Mouse (Mus musculus): ENCODE data around the gene 4930583I09Rik. TPM values are rescaled to one million over a fixed set of nuclear protein-coding genes. Genes with fewer than 3 reads are reported as not detected.

The 4930583I09Rik gene
- polyA plus RNA-seq, 1 experiment from 2014 or later: not detected

DNA sequence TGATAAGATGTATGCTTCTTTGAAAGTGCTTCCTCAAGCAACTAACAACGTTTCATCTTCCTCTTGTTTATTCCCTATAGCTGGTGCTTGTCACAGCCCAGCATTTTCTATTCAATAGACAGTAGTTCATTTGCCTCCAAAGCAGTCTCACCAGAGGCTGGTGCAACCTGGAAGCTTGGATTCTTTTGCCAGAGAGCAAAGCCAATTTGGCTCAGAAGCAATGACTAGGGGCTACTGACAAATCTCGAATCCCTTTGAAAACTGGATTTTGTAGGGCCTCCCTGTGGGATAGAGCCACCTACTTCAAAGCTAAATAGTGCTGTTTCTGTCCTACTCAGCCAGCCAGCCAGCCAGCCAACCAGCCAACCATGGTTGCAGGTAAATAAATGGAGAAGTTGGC lies 20.1 kb downstream of the 4930583I09Rik start:
- H3K27me3 ChIP-seq (ENCODE audit: control insufficient read depth, insufficient read depth, low read length): no peaks in the 10 kb centered on the region
- ATAC-seq (ENCODE audit: insufficient number of reproducible peaks, low FRiP score, low TSS enrichment, low read depth): no peak
- no peaks in the 10 kb centered on the region for H3K4me1 ChIP-seq (ENCODE audit: control insufficient read depth, insufficient read depth, low read length)
- no peak overlapping the region for H3K27ac ChIP-seq (replicated peaks; ENCODE audit: low read depth, low read length)
- no peaks in the 10 kb centered on the region for H3K9me3 ChIP-seq (ENCODE audit: control insufficient read depth, low read length)
- no peak for DNase-seq (ENCODE audit: low spot score)
- 75% methylated on average over 2 of the region's 2 CpGs for WGBS
- H3K4me3 ChIP-seq (ENCODE audit: low read depth, low read length): no peak overlapping the region
- no peak overlapping the region for H3K4me2 ChIP-seq (ENCODE audit: low read depth, severe bottlenecking)
- H3K36me3 ChIP-seq (ENCODE audit: control insufficient read depth, insufficient read depth, low read length): no peaks in the 10 kb centered on the region
- H3K9ac ChIP-seq (ENCODE audit: low read length): no peak overlapping the region

DNA sequence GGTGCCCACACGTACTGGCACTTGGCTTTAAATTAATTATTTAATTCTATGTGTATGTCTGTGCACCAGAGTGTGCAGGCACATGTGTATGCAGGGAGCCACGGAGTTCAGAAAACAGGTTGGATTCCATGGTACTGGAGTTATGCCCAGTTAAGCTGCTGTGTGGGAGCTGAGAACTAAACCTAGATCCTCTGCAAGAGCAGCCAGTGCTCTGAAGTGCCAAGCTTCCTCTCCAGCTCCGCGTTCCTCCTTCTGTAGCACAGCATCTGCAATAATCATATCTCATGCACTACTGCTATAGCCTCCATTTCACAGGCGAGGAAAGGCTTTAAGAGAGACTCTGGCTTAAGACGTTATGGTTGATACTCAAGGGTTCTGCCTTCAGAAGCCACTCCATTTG lies 22.3 kb downstream of the 4930583I09Rik start:
- Histone ChIP-seq H3K27ac (replicated peaks; ENCODE audit: low read depth, low read length) (no peak overlapping the region), H3K9ac (ENCODE audit: low read length) (no peak overlapping the region), H3K27me3 (ENCODE audit: control insufficient read depth, insufficient read depth, low read length) (no peaks in the 10 kb centered on the region), H3K4me3 (ENCODE audit: low read depth, low read length) (no peak overlapping the region), H3K9me3 (ENCODE audit: control insufficient read depth, low read length) (no peaks in the 10 kb centered on the region), H3K4me1 (ENCODE audit: control insufficient read depth, insufficient read depth, low read length) (no peaks in the 10 kb centered on the region), H3K36me3 (ENCODE audit: control insufficient read depth, insufficient read depth, low read length) (no peaks in the 10 kb centered on the region), H3K4me2 (ENCODE audit: low read depth, severe bottlenecking) (no peak overlapping the region)
- ATAC-seq (ENCODE audit: insufficient number of reproducible peaks, low FRiP score, low TSS enrichment, low read depth): no peak
- WGBS: 93% methylated on average over 6 of the region's 6 CpGs
- no peak for DNase-seq (ENCODE audit: low spot score)

DNA sequence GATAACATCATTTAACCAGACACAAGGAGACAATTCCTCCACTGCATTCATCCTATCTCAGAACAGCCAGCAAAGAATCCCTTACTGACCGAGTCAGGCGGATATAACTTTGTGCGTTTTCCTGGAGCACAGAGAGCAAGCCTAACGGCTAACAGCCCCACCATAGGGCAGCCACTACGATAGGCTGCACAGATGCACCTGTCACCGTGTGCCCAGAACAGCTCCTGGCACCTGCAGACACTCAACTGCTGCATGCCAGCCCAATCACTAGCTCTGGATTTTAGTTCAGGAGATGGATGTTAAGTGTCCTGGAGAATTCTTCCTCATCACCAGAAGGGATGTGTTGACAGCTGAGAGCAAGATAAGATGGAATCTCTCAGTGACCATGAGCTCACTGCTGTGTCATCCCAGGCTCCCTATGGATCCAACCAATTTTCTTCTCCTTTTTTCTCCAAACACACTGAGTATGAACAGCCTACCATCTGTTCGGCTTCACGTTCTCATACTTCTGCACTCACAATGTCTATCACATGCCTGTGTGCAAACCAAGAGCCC lies 29.8 kb downstream of the 4930583I09Rik start:
- Histone ChIP-seq H3K4me3 (ENCODE audit: low read depth, low read length) (no peak overlapping the region), H3K9ac (ENCODE audit: low read length) (no peak overlapping the region), H3K27ac (replicated peaks; ENCODE audit: low read depth, low read length) (no peak overlapping the region), H3K9me3 (ENCODE audit: control insufficient read depth, low read length) (no peaks in the 10 kb centered on the region), H3K4me2 (ENCODE audit: low read depth, severe bottlenecking) (no peak overlapping the region), H3K36me3 (ENCODE audit: control insufficient read depth, insufficient read depth, low read length) (no peaks in the 10 kb centered on the region), H3K27me3 (ENCODE audit: control insufficient read depth, insufficient read depth, low read length) (no peaks in the 10 kb centered on the region), H3K4me1 (ENCODE audit: control insufficient read depth, insufficient read depth, low read length) (peaks cover 12% of the 10 kb centered on the region; the same call in 1 of the 2 replicates)
- WGBS: 86% methylated on average over 8 of the region's 8 CpGs
- ATAC-seq (ENCODE audit: insufficient number of reproducible peaks, low FRiP score, low TSS enrichment, low read depth) (no peak), DNase-seq (ENCODE audit: low spot score) (no peak)

DNA sequence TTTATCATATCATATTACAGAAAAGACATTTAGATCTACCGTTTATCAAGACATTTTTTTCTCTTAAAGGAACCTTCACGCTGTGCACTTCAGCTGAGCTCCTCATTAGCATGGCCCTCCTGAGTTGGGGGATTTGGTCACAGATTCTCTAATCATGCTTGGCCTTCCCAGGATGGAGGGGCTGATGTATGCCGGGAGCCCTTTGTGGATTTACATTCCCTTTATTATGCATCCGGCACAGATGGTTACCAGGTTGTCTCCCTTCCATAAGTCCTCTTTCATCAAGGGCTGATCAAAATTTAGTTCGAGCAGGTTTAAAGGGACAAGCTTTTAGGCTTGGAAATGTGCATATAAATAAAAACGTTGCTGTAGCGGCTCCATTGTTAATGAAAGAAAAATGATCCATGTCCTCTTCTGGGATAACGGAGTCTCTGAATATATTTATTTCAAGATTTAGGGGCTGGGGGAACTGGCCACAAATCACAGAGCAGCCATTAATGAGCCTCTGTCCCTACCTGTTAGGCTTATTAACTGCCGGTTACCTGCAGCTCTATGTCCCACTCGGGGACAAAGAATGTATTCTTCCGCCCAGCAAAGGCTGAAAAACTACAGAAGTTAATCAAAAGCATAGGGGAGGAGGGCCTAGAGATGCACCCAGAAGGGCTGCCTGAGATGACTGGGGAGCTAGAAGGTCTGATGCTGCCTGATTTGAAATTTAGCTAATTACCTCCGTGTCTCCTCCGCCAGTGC lies 31.3 kb downstream of the 4930583I09Rik start:
- H3K27me3 ChIP-seq (ENCODE audit: control insufficient read depth, insufficient read depth, low read length): no peaks in the 10 kb centered on the region
- ATAC-seq (ENCODE audit: insufficient number of reproducible peaks, low FRiP score, low TSS enrichment, low read depth): no peak
- no peaks in the 10 kb centered on the region for H3K9me3 ChIP-seq (ENCODE audit: control insufficient read depth, low read length)
- H3K9ac ChIP-seq (ENCODE audit: low read length): no peak overlapping the region
- no peak for DNase-seq (ENCODE audit: low spot score)
- no peak overlapping the region for H3K4me2 ChIP-seq (ENCODE audit: low read depth, severe bottlenecking)
- H3K4me1 ChIP-seq (ENCODE audit: control insufficient read depth, insufficient read depth, low read length): peaks cover 12% of the 10 kb centered on the region; the same call in 1 of the 2 replicates
- no peaks in the 10 kb centered on the region for H3K36me3 ChIP-seq (ENCODE audit: control insufficient read depth, insufficient read depth, low read length)
- WGBS: 58% methylated on average over 13 of the region's 13 CpGs
- H3K4me3 ChIP-seq (ENCODE audit: low read depth, low read length): no peak overlapping the region
- no peak overlapping the region for H3K27ac ChIP-seq (replicated peaks; ENCODE audit: low read depth, low read length)

DNA sequence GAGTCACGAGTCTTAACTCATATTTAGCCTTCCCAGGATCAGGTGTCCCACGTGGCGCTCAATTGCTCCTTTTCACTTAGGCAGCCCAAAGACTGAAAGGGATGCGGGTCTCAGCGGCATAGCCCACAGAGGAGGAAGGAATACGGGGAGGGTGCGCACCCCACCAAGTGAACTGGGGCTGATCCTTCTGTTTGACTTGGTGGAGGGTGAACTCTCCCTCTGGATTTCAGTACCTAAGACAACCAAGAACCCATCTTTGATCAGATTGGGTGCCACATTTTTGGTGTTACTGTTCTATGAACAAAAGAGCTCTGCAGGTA lies 33.0 kb downstream of the 4930583I09Rik start:
- no peak for ATAC-seq (ENCODE audit: insufficient number of reproducible peaks, low FRiP score, low TSS enrichment, low read depth)

DNA sequence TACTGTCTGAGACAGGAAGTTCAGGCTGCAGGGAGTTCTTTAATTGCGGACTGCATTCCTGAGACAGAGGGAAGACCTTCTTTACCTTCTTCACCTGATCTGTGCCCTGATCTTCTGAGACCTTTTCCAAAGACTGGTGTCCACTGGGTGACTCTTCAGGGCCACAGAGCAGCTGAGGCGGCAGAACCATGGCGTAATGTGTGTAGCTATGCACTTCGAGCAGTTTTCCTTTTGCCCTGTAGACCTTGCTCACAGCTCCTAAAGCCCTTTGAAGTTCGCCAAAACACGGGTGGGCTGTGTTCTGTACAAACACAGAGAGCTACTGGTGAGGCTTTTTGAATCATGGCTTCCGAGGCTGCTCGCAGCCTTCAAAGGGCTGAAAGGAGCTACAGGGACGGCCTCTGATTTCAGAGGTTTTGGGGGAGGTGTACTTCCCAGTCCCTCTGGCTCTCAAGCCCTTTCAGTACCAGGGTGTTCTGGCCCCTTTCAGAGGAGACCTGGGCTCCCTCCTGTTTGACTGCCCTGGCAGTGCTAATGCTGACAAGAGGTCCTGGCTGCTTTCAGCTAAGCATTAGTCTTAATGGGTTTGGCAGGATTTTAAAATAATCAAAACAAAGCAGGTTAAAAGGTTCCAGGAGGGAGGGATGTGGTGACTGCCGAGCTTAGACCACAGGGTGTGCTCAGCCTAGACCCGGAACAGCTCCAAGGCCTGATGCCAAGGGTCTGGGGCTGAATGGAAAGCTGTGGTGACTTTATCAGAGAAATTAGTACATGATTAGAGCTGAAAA lies 33.5 kb downstream of the 4930583I09Rik start:
- no peaks in the 10 kb centered on the region for H3K36me3 ChIP-seq (ENCODE audit: control insufficient read depth, insufficient read depth, low read length)
- H3K4me1 ChIP-seq (ENCODE audit: control insufficient read depth, insufficient read depth, low read length): peaks cover 12% of the 10 kb centered on the region; the same call in 1 of the 2 replicates
- ATAC-seq (ENCODE audit: insufficient number of reproducible peaks, low FRiP score, low TSS enrichment, low read depth) (peak; percentile 65), DNase-seq (ENCODE audit: low spot score) (peak; percentile 38)
- 37% methylated on average over 11 of the region's 11 CpGs for WGBS
- 0 out of 2 replicates have a peak overlapping the region, but pooled peaks have one; percentile 10 for H3K4me2 ChIP-seq (ENCODE audit: low read depth, severe bottlenecking)
- no peak overlapping the region for H3K27ac ChIP-seq (replicated peaks; ENCODE audit: low read depth, low read length)
- no peaks in the 10 kb centered on the region for H3K27me3 ChIP-seq (ENCODE audit: control insufficient read depth, insufficient read depth, low read length)
- H3K4me3 ChIP-seq (ENCODE audit: low read depth, low read length): no peak overlapping the region
- H3K9me3 ChIP-seq (ENCODE audit: control insufficient read depth, low read length): no peaks in the 10 kb centered on the region
- no peak overlapping the region for H3K9ac ChIP-seq (ENCODE audit: low read length)

More for the DNA sequence above, 33.0 kb downstream of the 4930583I09Rik start:
- no peaks in the 10 kb centered on the region for H3K36me3 ChIP-seq (ENCODE audit: control insufficient read depth, insufficient read depth, low read length)
- H3K27ac ChIP-seq (replicated peaks; ENCODE audit: low read depth, low read length): no peak overlapping the region
- H3K9me3 ChIP-seq (ENCODE audit: control insufficient read depth, low read length): no peaks in the 10 kb centered on the region
- WGBS: 80% methylated on average over 7 of the region's 7 CpGs
- H3K4me3 ChIP-seq (ENCODE audit: low read depth, low read length): no peak overlapping the region
- H3K27me3 ChIP-seq (ENCODE audit: control insufficient read depth, insufficient read depth, low read length): no peaks in the 10 kb centered on the region
- H3K4me2 ChIP-seq (ENCODE audit: low read depth, severe bottlenecking): no peak overlapping the region
- no peak for DNase-seq (ENCODE audit: low spot score)
- no peak overlapping the region for H3K9ac ChIP-seq (ENCODE audit: low read length)
- H3K4me1 ChIP-seq (ENCODE audit: control insufficient read depth, insufficient read depth, low read length): peaks cover 12% of the 10 kb centered on the region; the same call in 1 of the 2 replicates

DNA sequence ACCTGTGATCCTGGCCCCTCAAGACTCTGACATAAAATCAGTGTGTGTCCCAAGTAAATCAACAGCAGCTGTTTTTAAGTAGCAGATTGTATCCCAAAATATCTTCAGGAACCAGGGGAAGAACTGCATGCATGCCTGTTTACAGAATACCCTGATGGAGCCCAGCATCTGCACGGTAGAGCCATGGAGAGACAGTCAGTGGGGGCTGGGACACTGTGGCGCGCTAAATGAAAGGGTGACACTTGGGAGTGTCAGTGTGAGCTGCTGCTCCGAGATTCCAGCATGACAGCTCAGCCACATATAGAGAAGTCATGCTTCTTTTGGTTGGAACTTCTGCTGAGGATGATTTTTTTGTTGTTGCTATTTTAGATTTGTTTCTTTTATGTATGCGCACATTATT lies 43.2 kb downstream of the 4930583I09Rik start:
- Histone ChIP-seq H3K4me3 (ENCODE audit: low read depth, low read length) (no peak overlapping the region), H3K27ac (replicated peaks; ENCODE audit: low read depth, low read length) (no peak overlapping the region), H3K4me1 (ENCODE audit: control insufficient read depth, insufficient read depth, low read length) (no peaks in the 10 kb centered on the region), H3K9ac (ENCODE audit: low read length) (no peak overlapping the region), H3K9me3 (ENCODE audit: control insufficient read depth, low read length) (no peaks in the 10 kb centered on the region), H3K4me2 (ENCODE audit: low read depth, severe bottlenecking) (no peak overlapping the region), H3K36me3 (ENCODE audit: control insufficient read depth, insufficient read depth, low read length) (no peaks in the 10 kb centered on the region), H3K27me3 (ENCODE audit: control insufficient read depth, insufficient read depth, low read length) (no peaks in the 10 kb centered on the region)
- 69% methylated on average over 5 of the region's 5 CpGs for WGBS
- no peak for ATAC-seq (ENCODE audit: insufficient number of reproducible peaks, low FRiP score, low TSS enrichment, low read depth)
- no peak for DNase-seq (ENCODE audit: low spot score)

DNA sequence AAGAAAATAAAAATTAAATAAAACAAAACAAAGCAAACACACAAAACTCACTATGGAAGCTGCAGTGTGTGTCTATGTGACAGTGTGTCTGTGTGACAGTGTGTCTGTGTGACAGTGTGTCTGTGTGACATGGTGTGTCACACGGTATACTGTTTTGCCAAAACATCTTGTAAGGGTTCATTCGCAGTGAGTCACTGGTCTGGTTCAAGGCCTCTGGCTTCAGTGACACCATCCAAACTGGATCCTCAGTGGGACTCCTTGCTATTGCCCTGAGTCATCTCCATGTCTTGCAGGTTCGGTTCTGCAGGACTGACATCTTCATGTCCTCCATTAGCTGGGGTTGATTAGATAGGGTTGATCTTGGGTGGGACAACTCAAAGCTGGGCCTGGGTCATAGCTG lies 43.8 kb downstream of the 4930583I09Rik start:
- Histone ChIP-seq H3K4me2 (ENCODE audit: low read depth, severe bottlenecking) (no peak overlapping the region), H3K4me1 (ENCODE audit: control insufficient read depth, insufficient read depth, low read length) (peaks cover 4% of the 10 kb centered on the region; the same call in 1 of the 2 replicates), H3K4me3 (ENCODE audit: low read depth, low read length) (no peak overlapping the region), H3K9me3 (ENCODE audit: control insufficient read depth, low read length) (no peaks in the 10 kb centered on the region), H3K27me3 (ENCODE audit: control insufficient read depth, insufficient read depth, low read length) (no peaks in the 10 kb centered on the region), H3K36me3 (ENCODE audit: control insufficient read depth, insufficient read depth, low read length) (no peaks in the 10 kb centered on the region), H3K9ac (ENCODE audit: low read length) (no peak overlapping the region), H3K27ac (replicated peaks; ENCODE audit: low read depth, low read length) (no peak overlapping the region)
- no peak for ATAC-seq (ENCODE audit: insufficient number of reproducible peaks, low FRiP score, low TSS enrichment, low read depth)
- 90% methylated on average over 3 of the region's 3 CpGs for WGBS
- DNase-seq (ENCODE audit: low spot score): no peak

Measured in limb, embryonic 11.5 days (tissue).